ENCODE assay signal across 21 mouse cellular contexts in genomic region chr6:46428231-46428630, GRCm38 (mm10).
DNase-seq lines count a peak whose midpoint lies in the region; ATAC-seq and TF ChIP-seq lines count a peak whose summit lies in the region.
"Had no signal": no experiment of that assay in that cellular context is flagged by ENCODE, and none has a peak within 500 bp of the region (broad histone marks: within the 10 kb centered on the region; RNA-seq: fewer than 3 reads in every experiment).

No protein-coding gene starts in this region.

- DNase-seq in forebrain, embryonic 14.5 days (ENCODE audit: low spot score) = peak; percentile 13
- no peak for DNase-seq in forebrain, embryonic 10.5 days (ENCODE audit: extremely low spot score, low spot score)
- DNase-seq in midbrain, postnatal 0 days (ENCODE audit: low spot score) = no peak
- no peak for DNase-seq in midbrain, embryonic 14.5 days
- DNase-seq: adrenal gland, adult 2 months; adrenal gland, adult 8-10 months; adrenal gland, postnatal 10 days; adrenal gland, postnatal 14 days; adrenal gland, postnatal 25 days; adrenal gland, postnatal 36 days; B cell, adult 2 months; cerebellum, adult 11 months; cerebellum, adult 11-12 months; cerebellum, adult 18-20 months had no signal

- no peaks in the 10 kb centered on the region for H3K27me3 ChIP-seq in forebrain, embryonic 14.5 days (replicated peaks; ENCODE audit: control insufficient read depth, insufficient read depth, low read length)
- no peaks in the 10 kb centered on the region for H3K27me3 ChIP-seq in forebrain, embryonic 10.5 days (ENCODE audit: poor library complexity, severe bottlenecking)
- H3K27me3 ChIP-seq in midbrain, embryonic 15.5 days (replicated peaks) = no peaks in the 10 kb centered on the region
- no peaks in the 10 kb centered on the region for H3K27me3 ChIP-seq in midbrain, postnatal 0 days (ENCODE audit: insufficient read depth, low read length)
- H3K27me3 ChIP-seq in midbrain, embryonic 16.5 days (ENCODE audit: control insufficient read depth, insufficient read depth, low read depth, low read length) = no peaks in the 10 kb centered on the region
- H3K27me3 ChIP-seq in midbrain, embryonic 14.5 days (ENCODE audit: control insufficient read depth, insufficient read depth, low read length) = no peaks in the 10 kb centered on the region
- H3K27me3 ChIP-seq: CH12.LX, Patski had no signal

- H3K4me3 ChIP-seq in forebrain, embryonic 14.5 days (ENCODE audit: low read depth, low read length) = no peak overlapping the region
- H3K4me3 ChIP-seq in forebrain, embryonic 10.5 days = no peak overlapping the region
- H3K4me3 ChIP-seq in midbrain, embryonic 15.5 days = no peak overlapping the region
- no peak overlapping the region for H3K4me3 ChIP-seq in midbrain, postnatal 0 days (ENCODE audit: low read depth, low read length)
- no peak overlapping the region for H3K4me3 ChIP-seq in midbrain, embryonic 16.5 days (ENCODE audit: low read depth, low read length)
- no peak overlapping the region for H3K4me3 ChIP-seq in midbrain, embryonic 14.5 days (replicated peaks; ENCODE audit: low read depth, low read length)

- H3K36me3 ChIP-seq in forebrain, embryonic 14.5 days (ENCODE audit: control insufficient read depth, insufficient read depth, low read length) = no peaks in the 10 kb centered on the region
- no peaks in the 10 kb centered on the region for H3K36me3 ChIP-seq in forebrain, embryonic 10.5 days (replicated peaks)
- no peaks in the 10 kb centered on the region for H3K36me3 ChIP-seq in midbrain, embryonic 15.5 days (replicated peaks)
- no peaks in the 10 kb centered on the region for H3K36me3 ChIP-seq in midbrain, postnatal 0 days (ENCODE audit: insufficient read depth, low read length)
- H3K36me3 ChIP-seq in midbrain, embryonic 16.5 days (ENCODE audit: control insufficient read depth, insufficient read depth, low read length) = no peaks in the 10 kb centered on the region
- no peaks in the 10 kb centered on the region for H3K36me3 ChIP-seq in midbrain, embryonic 14.5 days (ENCODE audit: control insufficient read depth, insufficient read depth, low read length)
- H3K36me3 ChIP-seq: G1E had no signal

- H3K4me2 ChIP-seq in forebrain, embryonic 14.5 days (ENCODE audit: low read length) = no peak overlapping the region
- H3K4me2 ChIP-seq in midbrain, embryonic 15.5 days = no peak overlapping the region
- no peak overlapping the region for H3K4me2 ChIP-seq in midbrain, postnatal 0 days (ENCODE audit: low read depth, low read length, poor library complexity, severe bottlenecking)
- H3K4me2 ChIP-seq in midbrain, embryonic 16.5 days (ENCODE audit: low read length) = no peak overlapping the region
- no peak overlapping the region for H3K4me2 ChIP-seq in midbrain, embryonic 14.5 days (ENCODE audit: low read length)

- H3K27ac ChIP-seq in forebrain, embryonic 14.5 days (ENCODE audit: low read depth, low read length) = no peak overlapping the region
- H3K27ac ChIP-seq in forebrain, embryonic 10.5 days = no peak overlapping the region
- no peak overlapping the region for H3K27ac ChIP-seq in midbrain, embryonic 15.5 days
- no peak overlapping the region for H3K27ac ChIP-seq in midbrain, postnatal 0 days (ENCODE audit: low read depth, low read length)
- H3K27ac ChIP-seq in midbrain, embryonic 16.5 days (ENCODE audit: low read length) = no peak overlapping the region
- H3K27ac ChIP-seq in midbrain, embryonic 14.5 days (replicated peaks; ENCODE audit: low read depth, low read length) = no peak overlapping the region

- 26% methylated on average over 5 of the region's 5 CpGs for WGBS in forebrain, embryonic 14.5 days
- 65% methylated on average over 5 of the region's 5 CpGs for WGBS in forebrain, embryonic 10.5 days
- 33% methylated on average over 5 of the region's 5 CpGs for WGBS in midbrain, embryonic 15.5 days
- 34% methylated on average over 5 of the region's 5 CpGs for WGBS in midbrain, postnatal 0 days
- 31% methylated on average over 5 of the region's 5 CpGs for WGBS in midbrain, embryonic 16.5 days
- 35% methylated on average over 5 of the region's 5 CpGs for WGBS in midbrain, embryonic 14.5 days

- no peak for ATAC-seq in forebrain, embryonic 14.5 days
- ATAC-seq in midbrain, embryonic 15.5 days (replicated peaks) = peak; percentile 66
- ATAC-seq in midbrain, postnatal 0 days (ENCODE audit: low FRiP score) = no peak
- peak; percentile 51; the same call in 1 of the 2 replicates for ATAC-seq in midbrain, embryonic 16.5 days
- ATAC-seq in midbrain, embryonic 14.5 days (ENCODE audit: low FRiP score, low TSS enrichment) = no peak
- ATAC-seq: activated CD4-positive, CD25-positive, alpha-beta regulatory T cell, adult 4 months; CD4-positive, CD25-positive, alpha-beta regulatory T cell, adult 4 months; Patski had no signal

- H3K4me1 ChIP-seq in forebrain, embryonic 14.5 days (ENCODE audit: control insufficient read depth, insufficient read depth, low read length) = no peaks in the 10 kb centered on the region
- no peaks in the 10 kb centered on the region for H3K4me1 ChIP-seq in forebrain, embryonic 10.5 days
- no peaks in the 10 kb centered on the region for H3K4me1 ChIP-seq in midbrain, embryonic 15.5 days
- no peaks in the 10 kb centered on the region for H3K4me1 ChIP-seq in midbrain, postnatal 0 days (ENCODE audit: insufficient read depth, low read length)
- H3K4me1 ChIP-seq in midbrain, embryonic 16.5 days (ENCODE audit: control insufficient read depth, insufficient read depth, low read length) = no peaks in the 10 kb centered on the region
- H3K4me1 ChIP-seq in midbrain, embryonic 14.5 days (ENCODE audit: control insufficient read depth, insufficient read depth, low read length) = no peaks in the 10 kb centered on the region

- TF ChIP-seq CTCF in midbrain, postnatal 0 days (IDR thresholded peaks at IDR 0.05) = no peak

- no peaks in the 10 kb centered on the region for H3K9me3 ChIP-seq in forebrain, embryonic 14.5 days (replicated peaks; ENCODE audit: control insufficient read depth, low read length)
- H3K9me3 ChIP-seq in forebrain, embryonic 10.5 days = no peaks in the 10 kb centered on the region
- no peaks in the 10 kb centered on the region for H3K9me3 ChIP-seq in midbrain, embryonic 15.5 days
- no peaks in the 10 kb centered on the region for H3K9me3 ChIP-seq in midbrain, postnatal 0 days (ENCODE audit: low read length)
- H3K9me3 ChIP-seq in midbrain, embryonic 16.5 days (replicated peaks; ENCODE audit: control insufficient read depth, low read length, poor library complexity, severe bottlenecking) = no peaks in the 10 kb centered on the region
- no peaks in the 10 kb centered on the region for H3K9me3 ChIP-seq in midbrain, embryonic 14.5 days (ENCODE audit: control insufficient read depth, low read length)
- H3K9me3 ChIP-seq: G1E had no signal

- H3K9ac ChIP-seq in forebrain, embryonic 14.5 days (ENCODE audit: low read length) = no peak overlapping the region
- no peak overlapping the region for H3K9ac ChIP-seq in midbrain, embryonic 15.5 days
- no peak overlapping the region for H3K9ac ChIP-seq in midbrain, postnatal 0 days (replicated peaks; ENCODE audit: low read length, poor library complexity, severe bottlenecking)
- H3K9ac ChIP-seq in midbrain, embryonic 16.5 days (ENCODE audit: low read depth, low read length) = no peak overlapping the region
- no peak overlapping the region for H3K9ac ChIP-seq in midbrain, embryonic 14.5 days (replicated peaks; ENCODE audit: low read length)

Comparison
In these comparisons a context has a peak if more than half of its experiments do, and no peak if none do; other contexts are left out.
1. ATAC-seq: peak in midbrain, embryonic 15.5 days (single experiment) and midbrain, embryonic 16.5 days (single experiment); none in forebrain, embryonic 14.5 days (single experiment), midbrain, postnatal 0 days (single experiment) and midbrain, embryonic 14.5 days (single experiment).